Mouse (Mus musculus) hindbrain, embryonic 15.5 days (tissue): ENCODE results near the gene Klhl35. TPM values are rescaled to one million over a fixed set of nuclear protein-coding genes. Genes with fewer than 3 reads are reported as not detected.

Experiments used
- ATAC-seq: fragments of 200-750 bp; cut with Nextera tagmentation; 2 replicates; pipeline ENCODE4 v1.8.0; 2017; ENCODE audit warnings: low read depth, moderate number of reproducible peaks, moderate TSS enrichment; ENCODE audit not compliant: low FRiP score
- H3K27ac ChIP-seq: fragments of 300-500 bp; sonication (generic); replicated peaks from 2 replicates; pipeline ENCODE4 v1.5.1; 2015; ENCODE audit warnings: mild to moderate bottlenecking, inconsistent platforms
- H3K27me3 ChIP-seq: fragments of 300-500 bp; sonication (generic); 2 replicates; pipeline ENCODE4 v1.6.1; 2015; ENCODE audit warnings: control low read depth, inconsistent platforms
- H3K36me3 ChIP-seq: fragments of 300-500 bp; sonication (generic); 2 replicates; pipeline ENCODE4 v1.6.1; 2015; ENCODE audit warnings: control low read depth, inconsistent platforms
- H3K4me1 ChIP-seq: fragments of 300-500 bp; sonication (generic); replicated peaks from 2 replicates; pipeline ENCODE4 v1.6.1; 2015; ENCODE audit warnings: control low read depth, inconsistent platforms
- H3K4me2 ChIP-seq: fragments of 300-500 bp; sonication (generic); 2 replicates; pipeline ENCODE4 v1.6.1; 2015; ENCODE audit warnings: moderate library complexity, mild to moderate bottlenecking, inconsistent platforms
- H3K4me3 ChIP-seq: fragments of 300-500 bp; sonication (generic); 2 replicates; pipeline ENCODE4 v1.5.1; 2015; ENCODE audit warnings: mild to moderate bottlenecking, inconsistent platforms
- H3K9ac ChIP-seq: fragments of 300-500 bp; sonication (generic); 2 replicates; pipeline ENCODE4 v1.6.1; 2015; ENCODE audit warnings: inconsistent platforms
- H3K9me3 ChIP-seq: fragments of 300-500 bp; sonication (generic); 2 replicates; pipeline ENCODE4 v1.6.1; 2016; ENCODE audit warnings: control low read depth, inconsistent platforms
- WGBS: fragments of 180-500 bp; shearing (Covaris S2); methylation state at CpG from one replicate; pipeline ENCODE4 v1.1.7; 2015; 5-methylcytosine and 5-hydroxymethylcytosine counted together
- polyA plus RNA-seq: library from polyadenylated mRNA; unstranded; fragments of >200 nt; fragmentation: Nextera tagmentation; extraction: Ambion mirVana; gene quantifications from 2 replicates; pipeline ENCODE4 v1.2.1, GENCODE M21; 2015

The Klhl35 gene
- polyA plus RNA-seq, 1 experiment from 2014 or later: 5.0 TPM

DNA sequence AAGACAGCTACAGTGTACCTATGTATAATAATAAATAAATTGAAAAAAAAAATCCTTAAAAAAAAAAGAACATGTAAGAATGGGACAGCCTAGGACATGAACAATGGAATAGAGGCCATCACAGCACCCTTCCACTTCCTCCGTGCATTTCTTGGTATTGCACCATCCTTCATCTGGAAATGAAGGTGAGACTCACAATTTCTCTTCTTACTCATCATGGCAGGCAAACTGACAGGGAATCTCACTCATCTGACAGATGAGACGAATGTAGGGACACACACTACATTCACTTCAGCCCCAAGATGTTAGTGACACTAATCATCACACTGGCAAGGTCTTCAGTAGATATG is 9.7 kb downstream of the Klhl35 start:
- no peak for ATAC-seq
- Histone ChIP-seq H3K4me3 (no peak overlapping the region), H3K27me3 (no peaks in the 10 kb centered on the region), H3K9ac (no peak overlapping the region), H3K4me1 (peaks cover 21% of the 10 kb centered on the region), H3K27ac (no peak overlapping the region), H3K36me3 (peaks cover 46% of the 10 kb centered on the region), H3K9me3 (no peaks in the 10 kb centered on the region), H3K4me2 (no peak overlapping the region)
- WGBS: 79% methylated on average over 2 of the region's 2 CpGs

DNA sequence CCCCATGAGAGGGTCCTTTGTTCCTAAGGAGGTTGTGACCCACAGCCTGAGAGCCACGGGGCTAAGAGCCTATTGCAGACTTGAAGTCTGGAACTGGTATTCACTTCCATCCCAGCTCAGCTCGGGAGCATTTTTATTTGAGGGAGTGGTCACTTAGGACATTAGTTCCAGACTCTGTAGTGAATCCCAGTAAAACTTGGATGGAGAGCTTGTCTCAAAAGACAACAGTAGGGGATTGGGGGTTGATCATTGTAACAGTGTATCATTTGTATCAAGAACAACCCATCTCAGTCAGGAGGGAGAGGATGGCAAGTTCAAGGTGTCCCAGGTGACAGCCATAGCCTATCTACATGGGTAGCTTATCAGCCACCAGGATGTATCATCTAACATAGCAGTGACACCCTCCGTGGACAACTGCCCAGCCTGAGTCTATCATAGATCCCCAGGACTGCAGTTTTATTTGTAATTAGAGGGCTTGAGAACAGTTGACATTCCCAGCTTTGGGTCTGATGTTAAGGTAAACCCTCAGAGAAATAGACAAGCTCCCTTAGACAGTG is 10.8 kb downstream of the Klhl35 start:
- Histone ChIP-seq H3K4me2 (no peak overlapping the region), H3K27ac (no peak overlapping the region), H3K4me3 (no peak overlapping the region), H3K27me3 (no peaks in the 10 kb centered on the region), H3K36me3 (peaks cover 57% of the 10 kb centered on the region), H3K4me1 (peaks cover 32% of the 10 kb centered on the region), H3K9me3 (no peaks in the 10 kb centered on the region), H3K9ac (no peak overlapping the region)
- ATAC-seq: no peak
- WGBS: 41% methylated on average over 3 of the region's 3 CpGs

DNA sequence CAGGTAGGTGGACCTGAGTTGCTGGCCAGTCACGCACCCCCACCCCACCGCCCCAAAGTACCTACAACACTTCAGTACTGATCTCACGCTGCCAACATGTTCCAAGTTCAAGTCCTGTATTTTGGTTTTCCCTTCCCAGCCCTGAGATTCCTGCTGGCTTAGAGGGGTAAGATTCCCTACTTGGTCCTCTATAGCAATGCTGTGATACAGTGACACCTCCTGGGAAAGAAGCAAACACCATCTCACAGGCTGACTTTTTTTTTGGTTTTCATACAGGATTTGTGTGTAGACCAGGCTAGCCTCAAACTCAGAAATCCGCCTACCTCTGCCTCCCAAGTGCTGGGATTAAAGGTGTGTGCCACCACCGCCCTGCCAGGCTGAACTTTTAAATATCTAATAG is 11.4 kb downstream of the Klhl35 start:
- no peak overlapping the region for H3K27ac ChIP-seq
- H3K27me3 ChIP-seq: no peaks in the 10 kb centered on the region
- H3K9ac ChIP-seq: no peak overlapping the region
- ATAC-seq: no peak
- H3K4me2 ChIP-seq: no peak overlapping the region
- WGBS: 90% methylated on average over 5 of the region's 5 CpGs
- peaks cover 38% of the 10 kb centered on the region for H3K4me1 ChIP-seq
- H3K4me3 ChIP-seq: no peak overlapping the region
- H3K9me3 ChIP-seq: no peaks in the 10 kb centered on the region
- peaks cover 61% of the 10 kb centered on the region for H3K36me3 ChIP-seq

DNA sequence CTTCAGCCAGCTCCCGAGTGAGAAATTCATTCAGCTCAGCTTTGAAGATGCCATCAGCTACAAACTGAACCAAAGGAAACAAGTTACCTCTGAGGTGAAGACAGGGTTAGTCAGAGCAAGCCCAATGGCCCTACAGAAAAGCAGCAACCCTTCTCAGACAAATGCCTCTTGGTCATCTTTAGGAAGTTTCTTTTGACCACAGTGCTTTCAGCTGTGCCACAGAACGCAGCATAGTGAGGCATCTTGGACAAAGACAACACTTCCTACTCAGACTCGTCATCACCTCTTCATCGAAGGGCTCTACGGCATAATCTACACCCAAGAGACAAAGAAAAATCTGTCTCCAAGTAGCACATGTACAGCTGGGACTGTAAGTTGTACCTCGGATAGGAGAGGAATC is 16.8 kb downstream of the Klhl35 start:
- H3K27ac ChIP-seq: peak overlapping the region; percentile 89; the same call in 1 of the 2 replicates
- H3K9me3 ChIP-seq: no peaks in the 10 kb centered on the region
- peaks cover 44% of the 10 kb centered on the region for H3K4me1 ChIP-seq
- 0 out of 2 replicates have a peak, but pooled peaks cover 3% of the 10 kb centered on the region for H3K27me3 ChIP-seq
- WGBS: 5% methylated on average over 6 of the region's 6 CpGs
- peak overlapping the region; percentile 74 for H3K4me3 ChIP-seq
- peak overlapping the region; percentile 58 for H3K9ac ChIP-seq
- peaks cover 45% of the 10 kb centered on the region for H3K36me3 ChIP-seq
- H3K4me2 ChIP-seq: peak overlapping the region; percentile 72
- no peak for ATAC-seq

DNA sequence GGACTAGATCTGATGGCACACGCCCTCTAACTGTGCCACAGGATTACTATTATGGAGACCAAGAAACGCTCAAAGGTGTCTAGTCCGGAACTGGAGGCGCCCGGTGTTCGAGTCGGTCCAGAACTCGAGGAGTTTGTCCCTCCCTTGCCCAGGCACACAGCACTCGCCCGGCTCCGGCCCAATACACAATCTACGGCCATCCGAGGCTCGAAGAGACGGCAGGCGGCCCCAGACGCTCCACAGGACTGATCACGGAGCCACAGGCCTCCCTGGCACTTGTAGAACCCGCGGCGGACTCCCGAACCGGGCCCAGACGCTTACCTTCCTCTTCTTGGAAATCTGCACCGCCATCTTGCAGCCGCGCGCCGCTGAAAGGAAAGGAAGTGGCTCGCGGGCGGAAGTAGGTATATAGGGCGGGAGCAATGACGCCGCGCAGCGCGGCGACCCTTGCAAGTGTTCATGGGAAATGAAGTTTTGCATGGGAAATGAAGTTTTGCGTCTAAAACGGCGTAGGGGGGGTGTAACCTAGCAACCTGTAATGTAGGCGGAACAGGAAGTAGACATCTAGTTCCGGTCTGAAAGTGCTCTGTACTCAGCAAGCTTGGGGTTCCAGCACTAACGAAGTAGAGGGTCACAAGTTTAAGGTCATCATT is 17.6 kb downstream of the Klhl35 start, which contains the start of gene Rps3:
TSS of gene Rps3 (minus strand) at position 468 of the 653 bp plus-strand sequence.
- Histone ChIP-seq H3K4me3 (peak within 1 kb of the TSS; percentile 74), H3K9me3 (no peaks in the 10 kb centered on the region), H3K27ac (peak within 1 kb of the TSS; percentile 89), H3K9ac (peak within 1 kb of the TSS; percentile 58), H3K4me2 (peak within 1 kb of the TSS; percentile 72), H3K36me3 (peaks cover 37% of the 10 kb centered on the region), H3K27me3 (0 out of 2 replicates have a peak, but pooled peaks cover 3% of the 10 kb centered on the region), H3K4me1 (peaks cover 44% of the 10 kb centered on the region)
- WGBS: under 1% methylated on average over 45 of the region's 45 CpGs
- ATAC-seq: peak; percentile 96

DNA sequence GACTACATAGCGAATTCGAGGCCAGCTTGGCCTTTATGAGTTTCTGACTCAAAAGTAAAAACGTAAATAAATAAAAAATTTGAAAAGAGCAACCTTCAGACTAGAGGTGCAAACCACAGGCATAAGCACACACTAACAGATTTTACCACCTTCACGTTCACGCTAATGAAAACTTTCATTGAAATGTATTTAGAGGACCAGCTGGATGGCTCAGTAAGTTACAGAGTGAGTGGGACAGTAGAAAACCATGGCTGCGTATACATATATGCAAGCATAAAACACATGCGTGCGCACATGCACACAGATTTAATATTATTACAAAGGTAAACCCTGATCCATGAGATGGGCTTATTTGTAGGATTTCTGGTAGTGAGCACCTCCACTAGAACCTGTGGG is 18.1 kb downstream of the Klhl35 start:
- Histone ChIP-seq H3K4me3 (peak overlapping the region; percentile 74), H3K27ac (no peak overlapping the region), H3K36me3 (peaks cover 32% of the 10 kb centered on the region), H3K27me3 (0 out of 2 replicates have a peak, but pooled peaks cover 3% of the 10 kb centered on the region), H3K4me2 (peak overlapping the region; percentile 53), H3K4me1 (peaks cover 39% of the 10 kb centered on the region), H3K9me3 (no peaks in the 10 kb centered on the region), H3K9ac (no peak overlapping the region)
- peak; percentile 12 for ATAC-seq
- WGBS: 44% methylated on average over 8 of the region's 8 CpGs

DNA sequence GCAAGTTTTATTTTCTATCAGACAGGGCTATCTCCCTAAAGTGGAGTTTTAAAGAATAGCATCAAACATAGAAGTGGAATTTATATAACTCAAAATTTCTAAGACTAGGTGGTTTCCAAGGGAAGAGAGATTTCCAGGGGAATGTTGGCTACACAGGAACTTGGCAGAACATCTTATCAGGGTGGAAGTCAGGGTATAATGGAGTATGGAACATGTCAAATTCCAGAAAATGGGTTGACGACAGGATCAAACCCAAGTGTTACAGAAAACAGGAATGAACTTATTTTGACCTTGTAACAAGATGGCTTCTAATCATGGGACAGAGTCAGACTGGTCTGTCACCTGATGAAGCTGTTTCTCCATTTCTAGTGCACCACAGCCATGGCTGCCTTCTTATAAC is 18.9 kb downstream of the Klhl35 start:
- H3K9me3 ChIP-seq: no peaks in the 10 kb centered on the region
- no peak overlapping the region for H3K27ac ChIP-seq
- no peak for ATAC-seq
- peaks cover 35% of the 10 kb centered on the region for H3K4me1 ChIP-seq
- peaks cover 24% of the 10 kb centered on the region for H3K36me3 ChIP-seq
- no peak overlapping the region for H3K9ac ChIP-seq
- WGBS: 97% methylated on average over 1 of the region's 1 CpGs
- H3K27me3 ChIP-seq: 0 out of 2 replicates have a peak, but pooled peaks cover 3% of the 10 kb centered on the region
- H3K4me3 ChIP-seq: no peak overlapping the region
- no peak overlapping the region for H3K4me2 ChIP-seq

DNA sequence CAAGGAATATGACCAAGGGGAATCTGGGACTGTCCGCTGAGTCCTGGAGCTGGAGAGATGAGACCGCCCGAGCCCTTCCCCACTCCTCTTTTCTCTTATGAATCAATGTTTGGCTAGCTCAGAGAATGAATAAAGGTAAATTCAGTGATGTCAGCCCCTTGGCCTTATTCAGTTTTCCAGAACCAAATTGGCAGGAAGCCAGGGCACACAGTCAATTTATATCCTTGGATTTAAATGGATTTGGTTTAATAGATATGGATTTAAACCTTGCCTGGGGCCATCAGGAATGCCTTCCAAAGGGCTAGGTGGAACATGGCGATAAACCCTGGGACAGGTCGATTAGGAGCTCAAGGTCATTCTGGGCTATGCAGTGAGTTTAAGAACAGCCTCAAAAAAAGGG is 23.9 kb downstream of the Klhl35 start:
- 79% methylated on average over 5 of the region's 5 CpGs for WGBS

DNA sequence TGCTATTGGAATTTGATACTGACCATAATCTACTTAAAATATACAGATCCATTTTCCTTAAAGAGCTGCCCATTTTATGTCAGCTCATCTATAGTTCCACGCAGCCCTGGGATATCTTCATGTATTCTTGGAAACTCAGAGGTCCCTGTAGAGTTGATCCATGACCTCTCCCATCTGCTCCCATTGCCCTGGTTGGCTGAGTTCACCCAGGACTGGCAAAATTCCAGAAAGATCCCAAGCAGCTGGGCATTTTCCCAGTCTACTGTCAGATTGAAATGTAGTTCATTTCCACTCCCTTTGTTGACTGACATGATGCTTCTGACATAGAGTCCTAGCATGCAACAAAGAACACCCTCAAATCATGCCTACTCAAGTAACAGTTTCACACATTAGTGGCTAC is 33.3 kb downstream of the Klhl35 start:
- Histone ChIP-seq H3K4me1 (0 out of 2 replicates have a peak, but pooled peaks cover 3% of the 10 kb centered on the region), H3K27ac (no peak overlapping the region), H3K27me3 (no peaks in the 10 kb centered on the region), H3K9me3 (no peaks in the 10 kb centered on the region), H3K36me3 (no peaks in the 10 kb centered on the region), H3K4me3 (no peak overlapping the region), H3K9ac (no peak overlapping the region), H3K4me2 (no peak overlapping the region)
- WGBS: 25% methylated on average over 1 of the region's 1 CpGs
- ATAC-seq: no peak

More for the DNA sequence above, 23.9 kb downstream of the Klhl35 start:
- Histone ChIP-seq H3K27me3 (0 out of 2 replicates have a peak, but pooled peaks cover 3% of the 10 kb centered on the region), H3K9ac (no peak overlapping the region), H3K9me3 (0 out of 2 replicates have a peak, but pooled peaks cover 4% of the 10 kb centered on the region), H3K4me1 (no peaks in the 10 kb centered on the region), H3K36me3 (no peaks in the 10 kb centered on the region), H3K27ac (no peak overlapping the region), H3K4me3 (no peak overlapping the region), H3K4me2 (no peak overlapping the region)
- ATAC-seq: no peak

DNA sequence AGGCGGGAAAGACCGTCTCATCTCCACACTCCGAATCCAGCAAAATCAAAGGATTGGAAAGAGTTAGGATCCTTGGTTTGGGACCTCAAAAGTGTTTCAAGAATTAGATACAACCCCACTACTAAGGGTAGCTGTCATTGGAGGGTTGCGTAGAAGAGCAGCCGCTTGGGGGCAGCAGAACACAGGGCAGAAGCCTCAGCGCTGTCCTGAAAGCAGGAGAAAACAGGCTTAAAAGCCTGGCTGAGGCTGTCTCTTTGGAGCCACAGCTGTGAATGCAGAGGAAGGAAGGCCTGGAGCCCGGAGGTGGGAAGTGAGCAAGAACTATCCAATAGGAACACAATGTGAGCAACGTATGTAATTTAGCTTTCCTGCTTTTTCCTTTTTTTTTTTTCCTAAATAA is 34.4 kb downstream of the Klhl35 start:
- peak; percentile 89 for ATAC-seq
- Histone ChIP-seq H3K27me3 (no peaks in the 10 kb centered on the region), H3K36me3 (no peaks in the 10 kb centered on the region), H3K4me1 (0 out of 2 replicates have a peak, but pooled peaks cover 3% of the 10 kb centered on the region), H3K9me3 (no peaks in the 10 kb centered on the region), H3K27ac (no peak overlapping the region), H3K4me3 (no peak overlapping the region), H3K4me2 (no peak overlapping the region), H3K9ac (no peak overlapping the region)
- 4% methylated on average over 8 of the region's 8 CpGs for WGBS

DNA sequence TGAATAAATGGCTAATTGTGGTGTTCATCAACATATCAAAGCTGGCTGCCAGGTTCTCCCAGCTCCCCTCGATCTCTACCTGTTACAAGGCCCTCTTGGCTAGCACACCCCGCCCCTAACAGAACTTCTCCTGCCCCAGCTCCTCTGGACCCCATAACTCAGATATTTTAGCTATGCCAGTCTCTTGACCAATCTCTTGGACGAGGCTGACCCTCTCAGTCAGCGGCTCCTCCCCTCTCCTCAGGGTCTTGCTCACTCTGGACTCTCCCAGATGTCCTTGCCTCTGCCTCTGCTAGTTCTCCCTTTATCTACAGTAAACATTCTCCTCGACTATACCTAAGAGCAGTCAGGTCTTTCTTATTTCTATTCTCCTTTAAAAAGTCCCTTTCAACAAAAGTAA is 34.9 kb downstream of the Klhl35 start:
- 0 out of 2 replicates have a peak, but pooled peaks cover 3% of the 10 kb centered on the region for H3K4me1 ChIP-seq
- H3K4me3 ChIP-seq: no peak overlapping the region
- no peaks in the 10 kb centered on the region for H3K27me3 ChIP-seq
- no peaks in the 10 kb centered on the region for H3K36me3 ChIP-seq
- H3K4me2 ChIP-seq: no peak overlapping the region
- no peak overlapping the region for H3K9ac ChIP-seq
- H3K27ac ChIP-seq: no peak overlapping the region
- no peak for ATAC-seq
- WGBS: 34% methylated on average over 5 of the region's 5 CpGs
- H3K9me3 ChIP-seq: no peaks in the 10 kb centered on the region

DNA sequence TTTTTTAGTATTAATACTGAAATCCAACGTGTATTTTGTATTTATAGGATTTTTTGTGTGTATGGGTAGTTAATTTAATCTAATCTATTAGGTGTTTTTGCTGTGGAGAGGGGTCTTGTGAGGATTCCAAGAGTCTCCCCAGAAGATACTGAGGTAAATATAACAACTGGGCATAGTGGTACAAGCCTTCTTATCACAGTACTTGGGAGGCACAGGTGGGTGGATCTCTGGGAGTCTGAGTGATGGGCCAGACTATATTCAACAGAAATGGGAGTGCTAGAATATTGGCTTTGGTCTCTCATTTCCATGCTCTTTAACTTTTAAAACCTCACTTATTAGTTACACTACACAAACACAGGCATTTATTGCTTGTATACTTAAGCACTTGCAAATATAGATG is 35.3 kb downstream of the Klhl35 start:
- 0 out of 2 replicates have a peak, but pooled peaks cover 3% of the 10 kb centered on the region for H3K4me1 ChIP-seq
- no peaks in the 10 kb centered on the region for H3K9me3 ChIP-seq
- no peak overlapping the region for H3K27ac ChIP-seq
- no peak overlapping the region for H3K4me3 ChIP-seq
- no peak overlapping the region for H3K9ac ChIP-seq
- no peak for ATAC-seq
- H3K4me2 ChIP-seq: no peak overlapping the region
- H3K27me3 ChIP-seq: no peaks in the 10 kb centered on the region
- WGBS: 48% methylated on average over 1 of the region's 1 CpGs
- no peaks in the 10 kb centered on the region for H3K36me3 ChIP-seq
